In the genomic region with DNA sequence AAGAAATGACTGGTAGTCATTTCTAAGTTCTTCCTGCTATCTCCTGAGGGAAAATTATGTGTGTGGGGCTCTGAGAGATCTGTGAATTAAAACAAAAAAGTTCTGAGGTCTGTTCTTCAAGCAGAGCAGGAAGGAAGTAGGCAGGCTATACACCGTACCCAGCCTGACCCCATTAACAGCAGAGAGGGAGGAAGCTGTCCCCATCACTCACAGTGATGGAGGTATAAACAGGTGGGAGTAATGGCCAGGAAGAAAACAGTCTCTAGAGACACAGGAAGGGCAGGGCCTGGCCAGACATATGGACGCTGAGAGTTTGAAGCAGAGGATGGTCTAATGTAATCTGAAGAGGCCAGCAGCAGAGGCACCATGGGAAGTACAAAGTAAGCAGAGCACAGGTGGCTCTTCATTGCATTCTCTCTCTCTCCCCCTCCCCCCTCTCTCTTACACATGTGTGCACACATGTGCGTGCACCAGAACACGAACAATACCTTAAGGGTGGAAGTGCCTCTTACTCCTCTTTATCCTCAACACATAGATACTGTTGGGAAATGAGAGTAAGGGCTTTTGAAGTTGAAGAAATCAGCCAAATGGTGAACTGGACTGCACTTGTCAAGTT, we compare ENCODE assay signal across 24 mouse cellular contexts.
DNase-seq lines count a peak whose midpoint lies in the region; ATAC-seq and TF ChIP-seq lines count a peak whose summit lies in the region.
"Had no signal": no experiment of that assay in that cellular context is flagged by ENCODE, and none has a peak within 500 bp of the region (broad histone marks: within the 10 kb centered on the region; RNA-seq: fewer than 3 reads in every experiment).

No protein-coding gene starts in this region.

- no peak overlapping the region for H3K4me3 ChIP-seq in lung, postnatal 0 days (ENCODE audit: low read depth, low read length)
- H3K4me3 ChIP-seq: embryonic facial prominence, embryonic 13.5 days; forebrain, embryonic 13.5 days; heart, adult 2 months; hindbrain, embryonic 10.5 days had no signal

- no peaks in the 10 kb centered on the region for H3K36me3 ChIP-seq in lung, postnatal 0 days (ENCODE audit: insufficient read depth, low read length)
- H3K36me3 ChIP-seq: embryonic facial prominence, embryonic 13.5 days; hindbrain, embryonic 10.5 days had no signal

- peaks cover 3% of the 10 kb centered on the region; the same call in 1 of the 2 replicates for H3K4me1 ChIP-seq in lung, postnatal 0 days (ENCODE audit: insufficient read depth, low read depth, low read length)
- H3K4me1 ChIP-seq: embryonic facial prominence, embryonic 13.5 days; forebrain, embryonic 13.5 days; hindbrain, embryonic 10.5 days had no signal

- WGBS in lung, postnatal 0 days, result 54% methylated on average over 4 of the region's 4 CpGs

- peak; percentile 4 for DNase-seq in CD4-positive, CD25-positive, alpha-beta regulatory T cell, adult 2 months (ENCODE audit: low read depth, low spot score)
- peak; percentile 33 for DNase-seq in lung, postnatal 0 days (ENCODE audit: low spot score)
- no peak for DNase-seq in lung, postnatal 36 days
- DNase-seq in thymus, postnatal 0 days (ENCODE audit: low spot score), result peak; percentile 67
- peak; percentile 50 to 60 for DNase-seq in thymus, postnatal 36 days
- no peak for DNase-seq in frontal cortex, adult 2 months (ENCODE audit: extremely low spot score in 1 of 2, low spot score in 1 of 2)
- no peak for DNase-seq in spleen, adult 18-20 months
- DNase-seq: adrenal gland, postnatal 14 days; B cell, adult 2 months; cerebellum, adult 11-12 months; cerebellum, adult 9-11 months; cerebellum, postnatal 36 days; forebrain, postnatal 0 days; gastrocnemius, postnatal 36 days; heart, adult 2 months had no signal

- no peak overlapping the region for H3K4me2 ChIP-seq in lung, postnatal 0 days (replicated peaks; ENCODE audit: low read depth, low read length)
- H3K4me2 ChIP-seq: embryonic facial prominence, embryonic 13.5 days; forebrain, embryonic 13.5 days; heart, embryonic 11.5 days; hindbrain, embryonic 14.5 days had no signal

- peak overlapping the region; percentile 60 for H3K27ac ChIP-seq in lung, postnatal 0 days (ENCODE audit: low read length)
- H3K27ac ChIP-seq: embryonic facial prominence, embryonic 13.5 days; forebrain, embryonic 13.5 days; heart, adult 2 months; hindbrain, embryonic 10.5 days; hindbrain, embryonic 14.5 days had no signal

- no peak overlapping the region for H3K9ac ChIP-seq in lung, postnatal 0 days (replicated peaks; ENCODE audit: low read depth)
- H3K9ac ChIP-seq: embryonic facial prominence, embryonic 13.5 days; forebrain, embryonic 13.5 days; forebrain, postnatal 0 days; hindbrain, embryonic 14.5 days had no signal

- no peaks in the 10 kb centered on the region for H3K27me3 ChIP-seq in lung, postnatal 0 days (replicated peaks; ENCODE audit: insufficient read depth, low read length)
- H3K27me3 ChIP-seq: CH12.LX; embryonic facial prominence, embryonic 13.5 days; forebrain, embryonic 13.5 days; Patski had no signal

- TF ChIP-seq EP300 in lung, postnatal 0 days (IDR thresholded peaks at IDR 0.05), result no peak; the same call in 1 of the 2 replicates

- H3K9me3 ChIP-seq in lung, postnatal 0 days (ENCODE audit: low read length), result no peaks in the 10 kb centered on the region
- H3K9me3 ChIP-seq: embryonic facial prominence, embryonic 13.5 days; forebrain, embryonic 13.5 days; hindbrain, embryonic 10.5 days had no signal

- no peak for ATAC-seq in CD4-positive, CD25-positive, alpha-beta regulatory T cell, adult 4 months
- peak; percentile 77 for ATAC-seq in lung, postnatal 0 days
- ATAC-seq: activated CD4-positive, CD25-positive, alpha-beta regulatory T cell, adult 4 months; forebrain, embryonic 13.5 days; forebrain, postnatal 0 days; Patski had no signal

- TF ChIP-seq CTCF in lung, postnatal 0 days (IDR thresholded peaks at IDR 0.05), result no peak

Comparison
In these comparisons a context has a peak if more than half of its experiments do, and no peak if none do; other contexts are left out.
1. DNase-seq: peak in CD4-positive, CD25-positive, alpha-beta regulatory T cell, adult 2 months (single experiment), lung, postnatal 0 days (single experiment), thymus, postnatal 0 days (single experiment) and thymus, postnatal 36 days (2 of 2); none in lung, postnatal 36 days (single experiment), frontal cortex, adult 2 months (0 of 2) and spleen, adult 18-20 months (0 of 2).